Mouse (Mus musculus) heart, postnatal 36 days (tissue): ENCODE measurements around the gene Rbp4. TPM values are rescaled to one million over a fixed set of nuclear protein-coding genes. Genes with fewer than 3 reads are reported as not detected.

Experiments used
- DNase-seq, 2 experiments: peaks; one replicate each; pipeline ENCODE4 v3.0.0; 2021 to 2022
- intact Hi-C: fragments of 180-260 bp; cut with DNase I; formaldehyde crosslinking; loops from one replicate; pipeline ENCODE4 v1.15.1; 2025
- total RNA-seq, 2 experiments: library from RNA; stranded (reverse); gene quantifications; 2 replicates each; pipeline ENCODE4 v1.2.3; 2021

Gene Rbp4
- 1 to 10 TPM; 1.7 to 3.5 TPM for total RNA-seq

DNA sequence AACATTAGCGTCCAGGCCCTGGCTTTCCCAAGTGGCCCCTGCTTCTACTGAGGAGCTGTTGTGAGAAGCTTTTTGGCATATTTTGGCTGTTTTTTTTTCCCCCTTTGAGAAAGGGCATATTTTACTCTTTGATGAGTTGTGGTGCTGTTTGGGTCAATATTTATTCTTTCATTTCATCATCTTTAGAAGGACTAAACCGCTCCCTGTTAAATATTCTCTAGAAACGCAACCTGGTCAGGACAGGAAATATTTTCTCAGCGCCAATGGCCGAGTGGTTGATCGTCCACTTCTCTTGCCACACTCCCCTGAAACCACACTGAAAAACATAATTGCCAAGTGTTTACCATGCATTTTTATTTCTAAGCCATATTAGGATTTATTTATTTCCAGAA, at the start of gene Rbp4:
Rbp4 (minus strand) TSS at position 63 of the 392 bp plus-strand sequence.
- DNase-seq, result no peak
- intact Hi-C loops, result no loop called here

DNA sequence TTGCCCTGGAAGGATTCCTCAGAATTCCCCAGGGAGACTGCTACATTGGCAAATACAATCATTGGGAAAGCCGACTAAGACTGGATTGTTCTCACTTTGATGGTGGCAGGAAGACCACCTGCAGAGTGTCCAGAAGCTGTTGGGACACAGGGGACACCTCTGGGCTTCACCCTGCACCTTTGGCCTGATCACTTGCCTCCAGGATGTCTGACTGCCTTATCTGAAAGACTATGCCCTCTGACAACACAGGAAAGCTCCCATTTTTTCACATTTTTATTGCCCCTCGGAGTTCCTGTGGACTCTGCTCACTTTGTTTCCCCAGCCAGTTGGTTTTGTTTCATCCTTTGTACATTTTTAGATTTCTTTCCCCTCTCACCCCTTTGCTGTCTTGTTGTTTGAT, 39.6 kb upstream of the Rbp4 start:
- DNase-seq, result no peak
- intact Hi-C loops, result no loop called here

DNA sequence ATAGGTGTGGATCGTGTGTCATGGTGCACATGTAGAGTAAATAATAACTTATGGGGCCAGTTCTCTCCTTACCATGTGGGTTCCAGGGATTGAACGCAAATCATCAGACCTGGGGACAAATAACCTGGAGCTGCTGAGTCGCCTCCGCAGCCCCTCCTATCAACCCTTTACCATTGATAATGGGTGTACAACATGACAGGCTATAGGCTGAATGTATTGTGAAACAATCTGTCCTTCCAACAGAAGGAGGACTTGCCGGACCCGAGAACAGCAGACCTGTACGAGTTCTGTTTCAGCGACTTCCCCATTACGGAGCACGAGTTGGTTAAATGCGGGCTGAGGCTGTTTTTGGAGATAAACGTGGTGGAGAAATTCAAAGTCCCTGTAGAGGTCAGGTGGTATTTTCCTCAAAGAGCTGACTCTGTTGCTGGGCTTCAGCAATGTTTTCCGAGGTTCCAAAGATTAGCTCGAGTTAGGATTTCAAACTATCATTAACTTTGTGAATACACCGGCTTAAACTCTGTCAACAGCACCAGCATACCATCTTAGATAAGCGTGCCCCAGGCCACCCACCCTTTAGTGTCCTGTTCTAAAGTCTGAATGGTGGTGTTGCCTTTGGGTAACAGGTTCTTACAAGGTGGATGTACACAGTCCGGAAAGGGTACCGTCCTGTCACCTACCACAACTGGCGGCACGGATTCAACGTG, 36.7 kb upstream of the Rbp4 start:
- DNase-seq, result no peak
- intact Hi-C loops, result no loop called here

DNA sequence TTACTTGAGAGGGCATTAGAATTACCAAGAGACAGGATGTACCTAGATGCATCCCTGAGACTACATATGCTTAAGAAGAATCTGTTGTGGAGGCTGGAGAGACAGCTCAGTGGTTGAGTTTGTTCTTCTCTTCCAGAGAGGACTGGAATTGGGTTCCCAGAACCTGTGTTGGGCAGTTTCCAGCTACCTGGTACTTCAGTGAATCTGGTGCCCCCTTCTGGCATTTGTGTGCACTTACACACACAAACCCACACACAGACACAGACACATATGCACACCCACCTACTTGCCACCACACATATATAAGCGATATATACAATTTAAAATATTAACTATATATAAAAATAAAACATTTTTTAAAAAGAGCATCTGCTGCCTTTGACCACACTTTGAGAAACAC, 31.2 kb upstream of the Rbp4 start:
- intact Hi-C loops, result no loop called here
- DNase-seq, result no peak

- DNase-seq, result no peak
- intact Hi-C loops, result no loop called here
Observed at GRCm38 (mm10) chr19:38143540-38144271, 18.6 kb upstream of the Rbp4 start.

- intact Hi-C loops, result no loop called here
- DNase-seq, result no peak
Observed at GRCm38 (mm10) chr19:38134806-38135205, 9.7 kb upstream of the Rbp4 start.

GRCm38 (mm10) chr19:38133986-38134385, 8.9 kb upstream of the Rbp4 start:
- intact Hi-C loops, result no loop called here
- DNase-seq, result no peak

DNA sequence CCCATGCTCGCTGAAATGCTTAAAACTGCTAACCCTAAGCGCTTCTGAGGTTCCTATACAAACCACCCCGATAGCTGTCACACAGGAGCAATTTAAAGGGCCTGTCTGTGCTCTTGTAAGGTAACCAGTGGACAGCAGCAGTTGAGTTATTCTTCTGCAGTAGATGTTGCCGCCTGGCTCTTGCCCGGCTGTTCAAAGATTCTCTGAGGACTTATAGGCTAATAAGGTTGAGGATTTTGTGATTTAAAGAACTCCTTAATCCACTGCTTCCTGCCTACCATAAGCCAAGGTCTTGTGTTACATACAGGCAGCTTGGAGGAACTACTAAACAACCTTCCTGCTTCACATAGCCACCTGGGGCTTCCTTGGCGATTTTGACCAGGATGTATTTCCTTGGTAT, 7.4 kb upstream of the Rbp4 start, which contains the start of gene Pde6c:
Pde6c (plus strand) TSS at position 301 of the 400 bp plus-strand sequence.
- intact Hi-C loops, result no loop called here
- no peak for DNase-seq

DNA sequence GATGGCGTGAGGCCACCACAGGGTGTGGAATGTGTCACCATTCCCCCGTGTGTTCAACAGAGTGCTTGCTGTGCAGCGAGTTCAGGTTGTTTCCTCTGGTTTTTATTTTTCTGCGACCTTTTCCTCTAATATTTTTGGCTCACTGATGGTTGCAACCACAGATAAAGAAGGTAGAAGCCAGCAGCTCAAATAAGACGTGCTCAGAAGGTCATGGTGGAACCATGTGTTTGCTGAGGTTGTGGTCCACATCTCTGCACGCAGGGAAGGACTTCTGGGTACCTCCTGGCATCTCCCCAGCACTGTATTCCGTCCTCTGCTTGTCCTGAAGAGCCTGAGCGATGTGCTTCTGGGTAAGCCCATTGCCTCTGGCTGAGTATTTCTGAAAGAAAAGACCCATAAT, 1.6 kb upstream of the Rbp4 start:
- intact Hi-C loops, result no loop called here
- DNase-seq, result no peak

GRCm38 (mm10) chr19:38124401-38125218, 471 bp downstream of the Rbp4 start:
- intact Hi-C loops, result no loop called here
- peak; percentile 19 to 36 for DNase-seq

GRCm38 (mm10) chr19:38123921-38124320, 1.2 kb downstream of the Rbp4 start:
- intact Hi-C loops, result no loop called here
- no peak for DNase-seq

GRCm38 (mm10) chr19:38120123-38120760, 4.8 kb downstream of the Rbp4 start:
- DNase-seq, result no peak
- intact Hi-C loops, result no loop called here

DNA sequence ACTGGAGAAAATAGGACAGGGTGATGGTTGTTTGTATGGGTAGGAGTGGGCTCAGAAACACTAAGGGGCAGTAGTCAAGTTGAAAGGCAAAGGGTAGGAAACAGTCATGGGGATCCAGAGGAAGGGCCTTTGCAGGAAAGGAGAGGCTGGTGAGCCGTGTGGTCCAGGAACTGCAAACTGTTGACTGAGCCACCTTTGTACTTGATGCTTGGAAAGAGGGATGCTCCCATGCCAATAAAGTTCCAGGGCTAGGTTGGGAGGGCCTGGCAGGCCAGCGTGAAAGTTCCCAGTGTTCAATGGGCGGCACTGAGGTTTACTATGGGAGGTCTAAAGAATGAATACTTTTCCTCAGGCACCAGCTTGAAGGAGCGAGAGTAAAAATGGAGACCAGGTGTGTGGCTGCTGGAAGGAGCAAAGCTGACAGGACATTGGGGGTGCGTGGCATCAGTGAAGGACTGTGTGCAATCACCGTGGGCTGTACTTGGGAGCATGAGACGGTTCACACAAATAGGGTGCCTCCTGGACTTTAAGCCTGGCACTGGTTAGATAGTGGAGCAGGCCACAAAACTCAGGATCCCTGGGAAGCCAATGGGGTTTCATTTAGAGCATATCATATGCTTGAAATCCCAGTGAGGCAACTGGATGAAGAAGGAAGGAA, 10.1 kb downstream of the Rbp4 start:
- no peak for DNase-seq
- intact Hi-C loops, result no loop called here

DNA sequence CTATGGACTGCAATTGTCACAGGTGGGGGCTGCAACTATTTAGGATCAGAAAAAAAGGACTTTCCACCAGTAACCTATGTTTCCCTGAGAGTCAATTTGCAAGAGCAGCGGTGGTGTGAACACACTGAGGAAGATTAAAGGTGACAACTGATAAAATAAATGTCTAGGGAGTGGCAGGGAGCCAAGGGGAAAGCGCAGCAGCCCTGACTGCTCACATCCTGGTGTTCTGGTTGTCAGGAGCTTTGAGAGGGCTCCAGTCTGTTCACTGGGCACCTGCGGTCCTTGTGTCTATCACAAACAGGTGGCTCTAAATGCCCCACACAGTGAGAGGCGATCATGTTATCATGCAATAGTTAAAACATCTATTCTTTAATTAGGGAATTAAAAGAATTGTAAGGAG, 12.5 kb downstream of the Rbp4 start:
- no peak for DNase-seq
- intact Hi-C loops, result no loop called here

DNA sequence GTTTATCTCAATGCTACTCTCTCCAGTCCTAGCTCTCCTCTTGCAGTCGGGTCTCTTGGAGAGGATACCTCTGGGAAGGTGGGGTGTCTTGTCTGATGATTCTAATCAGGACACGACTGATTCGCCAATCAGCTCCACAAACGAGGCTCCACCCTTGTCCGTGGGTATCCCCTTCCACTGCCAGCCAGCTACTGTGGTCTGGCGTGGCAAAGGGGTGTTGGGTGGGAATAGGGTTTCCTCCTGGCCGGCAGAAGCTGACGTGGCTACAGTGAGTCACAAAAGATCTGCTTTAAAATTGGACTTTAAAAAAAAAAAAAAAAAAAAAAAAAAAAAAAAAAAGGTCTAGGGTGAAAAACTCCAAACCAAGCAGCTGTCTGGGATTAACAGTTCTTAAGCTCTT, 14.0 kb downstream of the Rbp4 start:
- no peak for DNase-seq
- intact Hi-C loops, result no loop called here

- no peak for DNase-seq
- intact Hi-C loops, result no loop called here
Observed at GRCm38 (mm10) chr19:38109506-38110242, 15.4 kb downstream of the Rbp4 start.

DNA sequence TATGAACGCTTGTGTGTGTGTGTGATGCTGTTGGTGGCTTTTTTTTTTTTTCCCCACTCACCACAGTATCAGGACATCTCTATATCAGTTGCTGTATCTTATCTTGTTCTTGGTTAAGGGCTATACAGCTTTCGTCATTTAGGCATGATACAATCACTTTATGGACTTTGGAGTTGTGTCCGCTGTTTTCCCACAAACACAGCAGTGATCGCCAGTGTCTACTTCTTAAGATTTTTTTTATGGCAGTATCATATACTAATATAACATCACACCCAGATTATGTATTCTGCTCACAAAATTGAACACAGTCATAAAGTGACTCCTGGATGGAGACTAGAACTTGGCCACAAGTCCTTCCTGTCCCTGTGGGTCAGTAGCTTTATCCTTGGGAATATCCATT, 17.2 kb downstream of the Rbp4 start:
- intact Hi-C loops, result no loop called here
- no peak for DNase-seq

GRCm38 (mm10) chr19:38096858-38097758, 28.0 kb downstream of the Rbp4 start, which contains the start of gene Ffar4:
Ffar4 (plus strand) TSS chr19:38097071.
- intact Hi-C loops, result no loop called here
- DNase-seq, result no peak

DNA sequence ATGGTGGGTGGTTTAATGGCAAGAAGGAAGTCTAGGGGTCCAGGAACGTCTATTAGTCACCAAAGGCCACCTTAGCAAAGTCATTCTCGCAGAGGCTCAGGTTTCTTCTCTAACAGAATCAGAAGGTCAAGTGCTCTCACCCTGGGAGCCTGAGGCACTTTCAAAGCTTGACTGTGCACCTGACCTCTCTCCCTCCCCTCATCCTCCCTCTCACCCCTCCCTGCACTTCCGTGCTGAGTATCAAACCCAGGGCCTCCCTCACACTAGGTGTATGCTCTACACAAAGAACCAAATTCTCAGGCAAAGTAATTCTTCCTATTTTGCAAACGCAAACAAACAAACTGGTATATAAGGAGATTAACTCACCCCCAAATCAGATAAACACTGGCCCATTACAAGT, 28.9 kb downstream of the Rbp4 start:
- intact Hi-C loops, result no loop called here
- DNase-seq, result no peak
